Mouse (Mus musculus) midbrain, embryonic 16.5 days (tissue): ENCODE measurements around the gene Prmt1. TPM values are rescaled to one million over a fixed set of nuclear protein-coding genes. Genes with fewer than 3 reads are reported as not detected.
"Not testable (repeated sequence)": the region's sequence is repeated elsewhere in the genome, so short reads cannot be mapped to it uniquely, and the experiment has no call there.

Source experiments
- ATAC-seq: fragments of 200-750 bp; cut with Nextera tagmentation; 2 replicates; pipeline ENCODE4 v1.8.0; 2017; ENCODE audit warnings: moderate TSS enrichment
- H3K27ac ChIP-seq: fragments of 300-500 bp; sonication (generic); 2 replicates; pipeline ENCODE4 v1.5.1; 2014; ENCODE audit warnings: mild to moderate bottlenecking, low read length, mixed read lengths
- H3K27me3 ChIP-seq: fragments of 300-500 bp; sonication (generic); 2 replicates; pipeline ENCODE4 v1.6.1; 2014; ENCODE audit warnings: low read depth, low read length, mixed read lengths; ENCODE audit not compliant: control insufficient read depth, insufficient read depth
- H3K36me3 ChIP-seq: fragments of 300-500 bp; sonication (generic); 2 replicates; pipeline ENCODE4 v1.6.1; 2014; ENCODE audit warnings: mild to moderate bottlenecking, low read length, moderate library complexity, mixed read lengths; ENCODE audit not compliant: control insufficient read depth, insufficient read depth
- H3K4me1 ChIP-seq: fragments of 300-500 bp; sonication (generic); 2 replicates; pipeline ENCODE4 v1.6.1; 2014; ENCODE audit warnings: mild to moderate bottlenecking, low read length, mixed read lengths; ENCODE audit not compliant: control insufficient read depth, insufficient read depth
- H3K4me2 ChIP-seq: fragments of 300-500 bp; sonication (generic); 2 replicates; pipeline ENCODE4 v1.6.1; 2014; ENCODE audit warnings: mild to moderate bottlenecking, low read length, mixed read lengths
- H3K4me3 ChIP-seq: fragments of 300-500 bp; sonication (generic); 2 replicates; pipeline ENCODE4 v1.5.1; 2014; ENCODE audit warnings: low read depth, mild to moderate bottlenecking, low read length, moderate library complexity, mixed read lengths
- H3K9ac ChIP-seq: fragments of 300-500 bp; sonication (generic); 2 replicates; pipeline ENCODE4 v1.6.1; 2014; ENCODE audit warnings: low read depth, low read length, mixed read lengths
- H3K9me3 ChIP-seq: fragments of 300-500 bp; sonication (generic); replicated peaks from 2 replicates; pipeline ENCODE4 v1.6.1; 2014; ENCODE audit warnings: mild to moderate bottlenecking, low read length, mixed read lengths; ENCODE audit not compliant: control insufficient read depth, poor library complexity, severe bottlenecking
- WGBS: fragments of 180-500 bp; shearing (Covaris S2); extraction: QIAGEN DNeasy Blood & Tissue Kit; methylation state at CpG from one replicate; pipeline ENCODE4 v1.1.7; 2014; 5-methylcytosine and 5-hydroxymethylcytosine counted together
- polyA plus RNA-seq: library from polyadenylated mRNA; unstranded; fragments of >200 nt; fragmentation: Nextera tagmentation; extraction: Ambion mirVana; gene quantifications from 2 replicates; pipeline ENCODE4 v1.2.1, GENCODE M21; 2015

The Prmt1 gene
- polyA plus RNA-seq, 1 experiment from 2014 or later: 671 TPM

DNA sequence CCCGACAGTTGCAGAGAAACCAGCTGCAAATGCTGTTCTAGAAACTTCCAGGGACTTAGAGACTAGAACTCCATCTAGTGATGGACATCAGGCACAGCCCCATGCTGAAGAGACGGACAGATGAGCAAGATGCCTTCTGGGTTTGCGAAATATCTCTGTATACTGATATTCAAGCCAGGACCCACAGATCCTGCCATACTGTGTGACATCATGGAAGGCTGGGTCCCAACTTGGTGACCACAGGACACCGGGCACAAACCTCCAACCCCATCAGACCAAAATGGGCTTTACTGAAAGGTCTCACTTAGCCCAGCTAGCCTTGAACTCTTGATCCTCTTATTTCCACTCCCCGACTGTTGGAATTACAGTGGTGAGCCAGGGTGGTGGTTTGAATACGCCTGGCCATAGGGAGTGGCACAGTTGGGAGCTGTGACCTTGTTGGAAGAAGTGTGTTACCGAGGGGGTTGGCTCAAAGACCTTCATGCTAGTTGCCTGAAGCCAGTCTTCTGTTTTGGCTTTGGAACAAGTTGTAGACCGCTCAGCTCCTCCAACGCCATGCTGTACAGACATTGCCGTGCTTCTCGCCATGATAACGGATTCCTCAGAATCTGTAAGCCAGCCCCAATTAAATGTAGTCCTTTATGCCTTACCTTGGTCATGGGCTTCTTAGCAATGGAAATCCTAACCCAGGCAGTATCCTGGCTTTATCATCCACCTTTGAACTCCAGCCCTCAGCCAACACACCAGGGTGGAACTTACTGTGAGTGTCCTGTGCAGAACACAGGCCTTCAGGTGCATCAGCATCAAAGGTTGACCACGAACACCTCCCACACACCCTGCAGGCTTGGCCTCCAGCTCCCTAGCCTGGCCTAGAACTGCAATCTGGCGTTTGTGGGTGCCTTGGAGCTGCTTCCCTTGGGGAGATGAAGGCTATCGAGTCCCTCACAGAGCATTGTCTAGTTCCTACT lies 38.2 kb upstream of the Prmt1 start:
- no peak overlapping the region for H3K4me3 ChIP-seq
- no peaks in the 10 kb centered on the region for H3K9me3 ChIP-seq
- no peak overlapping the region for H3K4me2 ChIP-seq
- no peak overlapping the region for H3K9ac ChIP-seq
- peaks cover 19% of the 10 kb centered on the region for H3K36me3 ChIP-seq
- no peaks in the 10 kb centered on the region for H3K27me3 ChIP-seq
- 90% methylated on average over 15 of the region's 15 CpGs for WGBS
- no peak overlapping the region for H3K27ac ChIP-seq
- no peak for ATAC-seq
- peaks cover 6% of the 10 kb centered on the region; the same call in 1 of the 2 replicates for H3K4me1 ChIP-seq

GRCm38 (mm10) chr7:45023711-45024110 lies 37.3 kb upstream of the Prmt1 start:
- H3K9ac ChIP-seq, H3K4me3 ChIP-seq, H3K4me1 ChIP-seq, H3K27ac ChIP-seq, H3K4me2 ChIP-seq, ATAC-seq, H3K27me3 ChIP-seq, H3K9me3 ChIP-seq: not testable (repeated sequence)
- 80% methylated on average over 5 of the region's 5 CpGs for WGBS
- H3K36me3 ChIP-seq: peaks cover 13% of the 10 kb centered on the region

- no peak overlapping the region for H3K9ac ChIP-seq
- no peaks in the 10 kb centered on the region for H3K36me3 ChIP-seq
- no peak overlapping the region for H3K4me2 ChIP-seq
- no peaks in the 10 kb centered on the region for H3K9me3 ChIP-seq
- no peak overlapping the region for H3K27ac ChIP-seq
- peaks cover 12% of the 10 kb centered on the region for H3K4me1 ChIP-seq
- WGBS: 77% methylated on average over 9 of the region's 9 CpGs
- H3K4me3 ChIP-seq: no peak overlapping the region
- no peak for ATAC-seq
- H3K27me3 ChIP-seq: no peaks in the 10 kb centered on the region
These were observed 33.9 kb upstream of the Prmt1 start for GRCm38 (mm10) chr7:45020225-45020624.

DNA sequence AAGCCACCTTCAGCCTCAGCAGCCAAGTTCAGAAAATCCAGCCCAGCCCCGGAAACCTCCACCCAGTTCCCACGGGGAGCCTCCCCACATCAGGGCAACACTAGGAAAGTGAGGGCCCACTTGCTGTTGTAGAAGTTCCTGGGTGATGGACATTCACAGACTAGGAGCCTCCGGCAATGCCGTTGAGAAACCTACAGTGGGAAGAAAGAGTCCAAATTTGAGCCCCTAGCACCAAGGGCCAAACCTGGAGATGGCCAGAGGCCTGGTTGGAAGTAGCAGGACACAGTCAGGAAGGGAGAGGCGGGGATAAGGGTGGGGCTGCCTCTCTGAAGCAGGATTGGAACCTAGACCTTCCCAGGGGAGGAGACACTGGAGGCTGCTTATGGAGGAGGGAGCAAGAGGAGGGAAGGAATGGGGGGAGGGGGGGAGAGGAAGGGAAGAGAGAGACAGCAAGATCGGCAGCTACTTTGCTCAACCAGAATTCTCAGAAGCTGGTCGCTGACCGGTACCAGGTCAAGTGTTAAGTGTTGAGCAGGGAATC lies 32.7 kb upstream of the Prmt1 start:
- peaks cover 21% of the 10 kb centered on the region for H3K4me1 ChIP-seq
- H3K9ac ChIP-seq: no peak overlapping the region

GRCm38 (mm10) chr7:45017242-45018061 lies 31.1 kb upstream of the Prmt1 start, which contains the start of gene Rras:
Gene Rras, plus strand, starts transcription at chr7:45017961.
- H3K4me3 ChIP-seq: peak within 1 kb of the TSS; percentile 93
- H3K4me2 ChIP-seq: peak within 1 kb of the TSS; percentile 94
- H3K4me1 ChIP-seq: peaks cover 23% of the 10 kb centered on the region
- 0% methylated on average over 36 of the region's 36 CpGs for WGBS
- H3K27ac ChIP-seq: peak within 1 kb of the TSS; percentile 66
- peak within 1 kb of the TSS; percentile 71 for H3K9ac ChIP-seq
- H3K27me3 ChIP-seq: no peaks in the 10 kb centered on the region
- H3K9me3 ChIP-seq: no peaks in the 10 kb centered on the region
- peaks cover 7% of the 10 kb centered on the region for H3K36me3 ChIP-seq
- peak; percentile 73 for ATAC-seq

More for the DNA sequence above, 32.7 kb upstream of the Prmt1 start:
- Histone ChIP-seq H3K36me3 (no peaks in the 10 kb centered on the region), H3K27ac (no peak overlapping the region), H3K4me3 (no peak overlapping the region), H3K9me3 (no peaks in the 10 kb centered on the region), H3K27me3 (no peaks in the 10 kb centered on the region), H3K4me2 (peak overlapping the region; percentile 22)
- ATAC-seq: no peak
- WGBS: 38% methylated on average over 8 of the region's 8 CpGs

DNA sequence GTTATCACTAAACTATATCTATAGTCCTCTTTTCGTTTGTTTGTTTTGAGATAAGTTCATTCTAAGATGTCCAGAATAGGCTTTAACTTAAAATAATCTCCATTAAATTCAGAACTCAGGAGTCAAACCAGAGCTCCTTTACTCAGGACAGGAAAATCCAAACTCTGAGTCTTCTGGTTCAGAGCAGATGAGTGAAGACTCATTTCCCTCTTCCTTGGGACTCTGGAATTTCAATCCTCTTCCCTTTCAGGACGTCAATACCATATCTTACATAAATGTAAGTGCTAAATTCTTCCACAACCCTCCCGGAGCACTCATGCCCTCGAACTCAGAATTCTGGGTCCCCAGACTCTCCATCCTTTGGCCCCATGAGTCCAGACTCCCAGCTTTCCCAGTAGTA lies 30.4 kb upstream of the Prmt1 start:
- peaks cover 13% of the 10 kb centered on the region for H3K36me3 ChIP-seq
- peak overlapping the region; percentile 94 for H3K4me2 ChIP-seq
- ATAC-seq: peak; percentile 4; the same call in 1 of the 2 replicates
- H3K9ac ChIP-seq: peak overlapping the region; percentile 71
- peaks cover 23% of the 10 kb centered on the region for H3K4me1 ChIP-seq
- 3% methylated on average over 4 of the region's 4 CpGs for WGBS
- no peaks in the 10 kb centered on the region for H3K9me3 ChIP-seq
- H3K27me3 ChIP-seq: no peaks in the 10 kb centered on the region
- H3K27ac ChIP-seq: peak overlapping the region; percentile 66
- peak overlapping the region; percentile 93 for H3K4me3 ChIP-seq

DNA sequence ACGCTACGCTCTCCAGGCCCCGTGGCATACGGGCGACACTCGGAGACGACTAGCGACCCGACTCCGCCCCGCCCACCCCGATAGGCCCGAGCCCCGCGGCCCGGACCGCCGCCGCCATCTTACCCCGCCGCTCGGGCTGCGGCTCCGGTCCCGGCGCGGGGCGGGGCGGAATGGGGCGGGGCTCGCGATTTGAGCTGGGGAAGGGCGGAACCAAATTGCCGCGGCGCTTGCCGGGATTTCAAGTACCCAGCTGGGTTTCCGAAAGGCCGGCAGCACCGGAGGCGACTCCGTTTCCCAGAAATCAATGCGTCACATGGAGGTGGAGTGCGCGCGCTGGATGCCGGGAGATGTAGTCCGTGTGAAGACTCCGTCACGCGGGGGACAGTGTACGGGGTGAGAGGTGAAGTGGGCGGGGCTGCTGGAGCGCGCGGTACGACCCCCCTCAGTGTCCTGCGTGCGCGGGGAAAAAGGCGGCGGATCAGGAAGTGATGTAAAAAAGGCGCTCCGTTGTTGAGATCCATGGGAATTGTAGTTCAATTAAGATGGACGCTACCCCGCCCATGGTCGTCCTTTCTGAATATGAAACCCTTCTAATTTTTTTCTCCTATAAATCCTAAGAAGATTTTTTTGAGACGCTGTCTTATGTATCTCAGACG lies 29.7 kb upstream of the Prmt1 start, which contains the start of gene Scaf1:
Gene Scaf1 (minus strand): TSS at position 407 of the 656 bp plus-strand sequence.
- Histone ChIP-seq H3K9ac (peak within 1 kb of the TSS; percentile 98), H3K4me3 (peak within 1 kb of the TSS; percentile 93), H3K4me2 (peak within 1 kb of the TSS; percentile 94), H3K27me3 (no peaks in the 10 kb centered on the region), H3K9me3 (no peaks in the 10 kb centered on the region), H3K27ac (peak within 1 kb of the TSS; percentile 81), H3K36me3 (peaks cover 19% of the 10 kb centered on the region), H3K4me1 (peaks cover 23% of the 10 kb centered on the region)
- peak; percentile 94 for ATAC-seq
- WGBS: 1% methylated on average over 69 of the region's 69 CpGs

GRCm38 (mm10) chr7:45015344-45015956 lies 29.1 kb upstream of the Prmt1 start:
- Histone ChIP-seq H3K9me3 (no peaks in the 10 kb centered on the region), H3K36me3 (peaks cover 21% of the 10 kb centered on the region), H3K27me3 (no peaks in the 10 kb centered on the region), H3K4me3 (peak overlapping the region; percentile 93), H3K4me1 (peaks cover 23% of the 10 kb centered on the region), H3K4me2 (peak overlapping the region; percentile 75), H3K27ac (peak overlapping the region; percentile 81), H3K9ac (peak overlapping the region; percentile 98)
- no peak for ATAC-seq
- 2% methylated on average over 20 of the region's 20 CpGs for WGBS
